Mouse (Mus musculus): ENCODE data around the gene Traf1. TPM values are rescaled to one million over a fixed set of nuclear protein-coding genes. Genes with fewer than 3 reads are reported as not detected.

Gene Traf1
- polyA plus RNA-seq, 1 experiment from 2014 or later = 2.9 TPM

GRCm38 (mm10) chr2:34982906-34983698, 21.5 kb upstream of the Traf1 start:
- peak overlapping the region; percentile 91 for H3K27ac ChIP-seq (ENCODE audit: low read length)
- no peak overlapping the region for H3K4me3 ChIP-seq (ENCODE audit: low read length)
- H3K27me3 ChIP-seq (replicated peaks; ENCODE audit: control insufficient read depth, insufficient read depth, low read length) = no peaks in the 10 kb centered on the region
- ATAC-seq = peak; percentile 97
- H3K9ac ChIP-seq (ENCODE audit: low read depth, low read length) = peak overlapping the region; percentile 7; the same call in 1 of the 2 replicates
- H3K4me2 ChIP-seq (ENCODE audit: low read depth, low read length) = no peak overlapping the region
- H3K36me3 ChIP-seq (ENCODE audit: control insufficient read depth, insufficient read depth, low read length) = no peaks in the 10 kb centered on the region
- H3K9me3 ChIP-seq (ENCODE audit: control insufficient read depth, low read length) = no peaks in the 10 kb centered on the region
- 33% methylated on average over 11 of the region's 11 CpGs for WGBS
- peaks cover 12% of the 10 kb centered on the region; the same call in 1 of the 2 replicates for H3K4me1 ChIP-seq (ENCODE audit: control insufficient read depth, insufficient read depth, low read length)

DNA sequence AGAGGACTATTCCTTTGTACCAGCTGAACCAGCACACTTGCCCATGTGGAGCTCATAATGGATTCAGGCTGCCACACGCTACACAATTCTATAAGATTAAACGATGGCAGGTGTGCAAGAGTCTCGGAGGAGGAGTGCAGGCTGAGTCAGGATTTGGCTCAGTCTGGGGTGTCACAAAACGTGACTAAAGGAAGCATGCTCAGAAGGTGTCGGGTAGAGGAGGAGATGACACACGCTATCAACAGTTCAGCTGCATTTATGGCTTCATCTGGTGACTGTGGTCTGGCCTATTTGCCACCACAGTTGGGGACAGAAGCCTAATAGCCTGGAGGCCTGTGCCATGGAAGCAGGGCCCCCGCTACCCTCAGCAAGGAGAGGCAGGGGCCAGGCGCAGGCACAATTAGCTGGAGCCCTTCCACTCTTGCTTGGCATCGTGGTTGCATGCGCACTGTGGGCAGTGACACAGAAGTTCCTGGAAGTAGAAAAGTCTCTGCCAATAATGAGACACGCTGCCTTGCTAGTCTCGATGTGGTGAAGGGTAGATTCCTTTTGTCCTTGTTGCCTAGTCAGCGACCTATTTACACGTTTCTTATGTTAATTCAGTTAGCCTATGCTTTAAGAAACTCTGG, 20.6 kb upstream of the Traf1 start:
- Histone ChIP-seq H3K9ac (ENCODE audit: low read depth, low read length) (no peak overlapping the region), H3K4me1 (ENCODE audit: control insufficient read depth, insufficient read depth, low read length) (peaks cover 12% of the 10 kb centered on the region; the same call in 1 of the 2 replicates), H3K36me3 (ENCODE audit: control insufficient read depth, insufficient read depth, low read length) (no peaks in the 10 kb centered on the region), H3K4me3 (ENCODE audit: low read length) (no peak overlapping the region), H3K27ac (ENCODE audit: low read length) (peak overlapping the region; percentile 91), H3K4me2 (ENCODE audit: low read depth, low read length) (no peak overlapping the region), H3K27me3 (replicated peaks; ENCODE audit: control insufficient read depth, insufficient read depth, low read length) (no peaks in the 10 kb centered on the region), H3K9me3 (ENCODE audit: control insufficient read depth, low read length) (no peaks in the 10 kb centered on the region)
- 70% methylated on average over 14 of the region's 14 CpGs for WGBS
- ATAC-seq = no peak

GRCm38 (mm10) chr2:34979459-34980011, 18.0 kb upstream of the Traf1 start:
- H3K27ac ChIP-seq (ENCODE audit: low read length) = no peak overlapping the region
- no peak overlapping the region for H3K4me3 ChIP-seq (ENCODE audit: low read length)
- no peak overlapping the region for H3K9ac ChIP-seq (ENCODE audit: low read depth, low read length)
- 52% methylated on average over 3 of the region's 3 CpGs for WGBS
- H3K4me2 ChIP-seq (ENCODE audit: low read depth, low read length) = no peak overlapping the region
- no peaks in the 10 kb centered on the region for H3K9me3 ChIP-seq (ENCODE audit: control insufficient read depth, low read length)
- ATAC-seq = no peak
- H3K36me3 ChIP-seq (ENCODE audit: control insufficient read depth, insufficient read depth, low read length) = no peaks in the 10 kb centered on the region
- peaks cover 14% of the 10 kb centered on the region for H3K4me1 ChIP-seq (ENCODE audit: control insufficient read depth, insufficient read depth, low read length)
- H3K27me3 ChIP-seq (replicated peaks; ENCODE audit: control insufficient read depth, insufficient read depth, low read length) = no peaks in the 10 kb centered on the region

DNA sequence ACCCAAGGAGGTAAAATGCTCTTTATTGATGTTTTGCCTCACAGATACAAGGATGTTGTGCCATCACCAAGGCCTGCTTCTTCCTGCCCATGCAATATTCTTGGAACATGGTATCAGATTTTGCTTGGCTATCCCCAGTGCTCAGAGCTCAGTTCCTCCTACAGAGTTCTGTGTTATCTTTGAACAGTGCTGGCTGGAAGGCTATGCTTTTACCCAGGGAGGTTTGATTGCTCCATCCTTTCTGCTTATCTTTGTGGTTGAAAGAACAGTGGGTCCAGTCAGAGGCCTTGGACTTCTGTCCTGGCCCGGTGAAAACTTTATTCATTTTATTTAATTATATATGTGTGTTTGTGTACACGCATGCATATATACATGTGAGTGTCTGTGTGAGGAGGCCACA, 16.7 kb upstream of the Traf1 start:
- no peak overlapping the region for H3K4me2 ChIP-seq (ENCODE audit: low read depth, low read length)
- 92% methylated on average over 2 of the region's 2 CpGs for WGBS
- ATAC-seq = no peak
- H3K9ac ChIP-seq (ENCODE audit: low read depth, low read length) = no peak overlapping the region
- H3K36me3 ChIP-seq (ENCODE audit: control insufficient read depth, insufficient read depth, low read length) = no peaks in the 10 kb centered on the region
- 0 out of 2 replicates have a peak overlapping the region, but pooled peaks have one; percentile 1 for H3K27ac ChIP-seq (ENCODE audit: low read length)
- no peak overlapping the region for H3K4me3 ChIP-seq (ENCODE audit: low read length)
- H3K9me3 ChIP-seq (ENCODE audit: control insufficient read depth, low read length) = no peaks in the 10 kb centered on the region
- peaks cover 11% of the 10 kb centered on the region for H3K4me1 ChIP-seq (ENCODE audit: control insufficient read depth, insufficient read depth, low read length)
- no peaks in the 10 kb centered on the region for H3K27me3 ChIP-seq (replicated peaks; ENCODE audit: control insufficient read depth, insufficient read depth, low read length)

DNA sequence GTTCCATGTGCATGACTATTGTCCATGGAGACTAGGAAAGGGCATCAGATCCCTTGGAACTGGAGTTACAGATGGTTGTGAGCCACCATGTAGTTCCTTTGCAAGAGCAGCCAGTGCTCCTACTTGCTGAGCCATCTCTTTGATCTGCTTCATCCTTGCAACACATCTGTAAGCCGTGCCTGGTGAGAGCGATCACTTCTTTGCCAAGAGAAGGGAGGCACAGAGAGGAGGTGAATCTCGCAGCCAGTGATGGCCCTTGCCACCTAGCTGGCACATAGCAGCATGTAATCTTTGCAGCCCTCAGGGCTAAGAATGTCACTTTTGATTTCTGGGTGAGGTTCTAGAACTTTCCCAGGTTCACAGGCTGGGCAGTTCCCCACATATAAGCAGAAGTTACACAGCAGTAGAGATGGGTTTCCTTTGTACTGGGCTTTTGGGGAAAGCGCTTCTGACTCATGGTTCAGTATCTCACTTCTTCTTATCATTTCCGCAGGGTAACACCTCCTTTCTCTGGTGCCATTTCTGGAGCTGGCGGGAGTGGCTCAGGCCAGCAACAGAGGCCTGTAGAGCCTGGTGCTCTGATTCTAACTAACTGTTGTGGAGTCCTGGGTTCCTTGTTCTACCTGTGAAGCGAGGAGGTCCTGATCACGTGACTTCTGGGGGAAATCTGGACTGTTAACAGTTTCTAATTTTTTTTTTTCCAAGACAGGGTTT, 15.5 kb upstream of the Traf1 start:
- H3K9me3 ChIP-seq (ENCODE audit: control insufficient read depth, low read length) = no peaks in the 10 kb centered on the region
- peak; percentile 47 for ATAC-seq
- no peaks in the 10 kb centered on the region for H3K36me3 ChIP-seq (ENCODE audit: control insufficient read depth, insufficient read depth, low read length)
- 72% methylated on average over 8 of the region's 8 CpGs for WGBS
- H3K27me3 ChIP-seq (replicated peaks; ENCODE audit: control insufficient read depth, insufficient read depth, low read length) = no peaks in the 10 kb centered on the region
- no peak overlapping the region for H3K27ac ChIP-seq (ENCODE audit: low read length)
- peaks cover 8% of the 10 kb centered on the region for H3K4me1 ChIP-seq (ENCODE audit: control insufficient read depth, insufficient read depth, low read length)
- no peak overlapping the region for H3K4me3 ChIP-seq (ENCODE audit: low read length)
- no peak overlapping the region for H3K4me2 ChIP-seq (ENCODE audit: low read depth, low read length)
- no peak overlapping the region for H3K9ac ChIP-seq (ENCODE audit: low read depth, low read length)

DNA sequence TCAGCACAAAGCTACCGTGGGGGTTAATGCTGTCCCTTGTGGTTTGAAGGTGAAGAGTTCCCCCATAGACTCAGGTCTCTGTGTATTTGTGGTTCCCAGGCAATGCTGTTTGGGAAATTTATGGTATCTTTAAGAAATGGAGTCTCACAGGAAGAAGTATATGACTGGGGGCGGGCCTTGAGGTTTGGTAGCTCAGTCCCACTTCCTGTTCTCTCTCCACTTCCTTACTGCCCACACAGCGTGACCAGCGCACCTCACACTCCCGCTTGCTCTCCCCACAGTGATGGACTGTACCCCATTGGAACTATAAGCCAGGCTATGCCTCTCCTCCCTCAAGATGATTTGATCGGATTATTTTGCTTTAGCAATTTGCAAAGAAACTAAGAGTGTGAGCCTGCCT, 14.9 kb upstream of the Traf1 start:
- Histone ChIP-seq H3K4me2 (ENCODE audit: low read depth, low read length) (no peak overlapping the region), H3K27ac (ENCODE audit: low read length) (no peak overlapping the region), H3K36me3 (ENCODE audit: control insufficient read depth, insufficient read depth, low read length) (no peaks in the 10 kb centered on the region), H3K9ac (ENCODE audit: low read depth, low read length) (no peak overlapping the region), H3K27me3 (replicated peaks; ENCODE audit: control insufficient read depth, insufficient read depth, low read length) (no peaks in the 10 kb centered on the region), H3K9me3 (ENCODE audit: control insufficient read depth, low read length) (no peaks in the 10 kb centered on the region), H3K4me3 (ENCODE audit: low read length) (no peak overlapping the region), H3K4me1 (ENCODE audit: control insufficient read depth, insufficient read depth, low read length) (peaks cover 7% of the 10 kb centered on the region)
- ATAC-seq = no peak
- WGBS = 89% methylated on average over 6 of the region's 6 CpGs

- peaks cover 3% of the 10 kb centered on the region; the same call in 1 of the 2 replicates for H3K4me1 ChIP-seq (ENCODE audit: control insufficient read depth, insufficient read depth, low read length)
- no peaks in the 10 kb centered on the region for H3K9me3 ChIP-seq (ENCODE audit: control insufficient read depth, low read length)
- no peaks in the 10 kb centered on the region for H3K27me3 ChIP-seq (replicated peaks; ENCODE audit: control insufficient read depth, insufficient read depth, low read length)
- no peak overlapping the region for H3K4me2 ChIP-seq (ENCODE audit: low read depth, low read length)
- 70% methylated on average over 8 of the region's 8 CpGs for WGBS
- no peaks in the 10 kb centered on the region for H3K36me3 ChIP-seq (ENCODE audit: control insufficient read depth, insufficient read depth, low read length)
- ATAC-seq = no peak
- no peak overlapping the region for H3K4me3 ChIP-seq (ENCODE audit: low read length)
- H3K27ac ChIP-seq (ENCODE audit: low read length) = no peak overlapping the region
- H3K9ac ChIP-seq (ENCODE audit: low read depth, low read length) = no peak overlapping the region
These were observed 11.5 kb upstream of the Traf1 start for GRCm38 (mm10) chr2:34973087-34973486.

DNA sequence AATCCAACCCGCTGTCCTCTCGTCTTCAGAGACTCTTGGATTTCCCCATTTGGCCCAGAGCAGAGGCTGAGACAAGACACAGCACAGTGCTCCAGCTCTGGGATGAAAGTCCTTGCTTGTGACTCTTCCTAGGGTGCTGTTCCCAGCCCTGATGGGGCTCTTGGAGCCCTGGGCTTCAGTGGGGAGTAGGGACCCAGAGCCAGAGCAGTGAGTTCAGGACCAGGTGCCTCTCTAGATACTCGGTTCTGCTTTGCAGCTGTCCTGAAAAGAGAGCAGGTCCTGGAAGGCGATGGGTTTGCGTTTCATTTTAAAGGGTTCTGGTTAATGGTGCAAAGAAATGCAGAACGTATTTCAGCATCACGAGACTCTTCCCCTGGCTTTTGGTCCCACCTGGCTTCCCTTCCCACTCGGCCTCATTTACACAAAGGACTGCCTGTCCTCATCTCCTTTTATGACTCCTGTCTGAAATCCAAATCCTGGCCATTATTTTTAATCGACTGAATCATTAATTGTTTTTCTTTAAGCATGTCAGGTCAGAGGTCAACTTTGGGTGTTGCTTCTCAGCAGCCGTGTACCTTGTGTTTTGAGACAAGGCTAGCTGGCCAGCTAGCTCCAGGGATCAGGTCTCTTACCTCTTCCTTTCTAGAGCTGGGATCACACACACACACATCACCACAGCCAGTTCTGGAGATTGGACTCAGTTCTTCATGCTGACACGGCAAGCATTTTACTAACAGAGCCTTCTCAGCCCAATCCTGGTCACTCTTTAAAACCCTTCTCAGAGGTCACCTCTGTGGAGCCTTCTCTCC, 9.7 kb upstream of the Traf1 start:
- H3K4me2 ChIP-seq (ENCODE audit: low read depth, low read length) = no peak overlapping the region
- no peak overlapping the region for H3K9ac ChIP-seq (ENCODE audit: low read depth, low read length)
- H3K27me3 ChIP-seq (replicated peaks; ENCODE audit: control insufficient read depth, insufficient read depth, low read length) = no peaks in the 10 kb centered on the region
- H3K9me3 ChIP-seq (ENCODE audit: control insufficient read depth, low read length) = no peaks in the 10 kb centered on the region
- no peak overlapping the region for H3K27ac ChIP-seq (ENCODE audit: low read length)
- ATAC-seq = no peak
- whole genome bisulfite sequencing = 74% methylated on average over 11 of the region's 11 CpGs
- H3K36me3 ChIP-seq (ENCODE audit: control insufficient read depth, insufficient read depth, low read length) = no peaks in the 10 kb centered on the region
- no peak overlapping the region for H3K4me3 ChIP-seq (ENCODE audit: low read length)
- no peaks in the 10 kb centered on the region for H3K4me1 ChIP-seq (ENCODE audit: control insufficient read depth, insufficient read depth, low read length)
